Mouse (Mus musculus) adrenal gland (tissue): ENCODE data around the gene Homer1.

Experiments
- intact Hi-C: fragments of 180-260 bp; cut with DNase I; formaldehyde crosslinking; loops from one replicate; pipeline ENCODE4 v1.15.1; 2025
- long read RNA-seq, 2 experiments: library from polyadenylated mRNA; unstranded; transcript quantifications; one replicate each; pipeline ENCODE4 v2.0.0; 2020; ENCODE audit warnings: borderline replicate concordance in 1 of 2; ENCODE audit not compliant: insufficient replicate concordance in 1 of 2

Homer1 gene
- long read RNA-seq, experiment 1, partial matches to known transcripts: 2 of 4 reads
- long read RNA-seq, experiment 1, other reads (novel, unspliced or antisense): 0 of 4 reads
- long read RNA-seq, experiment 2, full-length matches to known transcripts: 5 of 8 reads
- long read RNA-seq, experiment 2, partial matches to known transcripts: 1 of 8 reads
- long read RNA-seq, experiment 2, other reads (novel, unspliced or antisense): 2 of 8 reads

DNA sequence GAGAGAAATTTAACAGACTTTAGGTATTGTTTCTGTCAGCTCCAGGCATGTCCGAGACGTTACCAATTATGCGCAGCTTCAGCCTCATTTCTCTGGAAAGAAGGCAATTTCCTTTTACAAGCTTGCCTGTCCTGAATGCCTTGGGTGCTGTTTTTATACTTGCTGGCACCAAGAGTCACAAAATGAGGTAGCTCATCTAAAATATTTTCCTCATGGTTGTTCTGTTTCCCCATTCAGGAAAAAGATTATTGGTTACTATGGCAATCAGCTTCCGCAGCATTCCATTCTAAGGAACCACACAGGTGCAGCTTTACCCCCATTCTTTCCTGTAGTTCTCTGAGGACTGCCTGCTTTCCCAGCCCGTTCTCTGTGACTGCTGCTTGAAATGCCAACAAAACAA is at the start of gene Homer1:
Homer1 (plus strand) TSS at position 320 of the 400 bp plus-strand sequence.
- intact Hi-C loops: no loop called here

- intact Hi-C loops: no loop called here
These were observed 47.7 kb upstream of the Homer1 start for GRCm38 (mm10) chr13:93251732-93252131.

DNA sequence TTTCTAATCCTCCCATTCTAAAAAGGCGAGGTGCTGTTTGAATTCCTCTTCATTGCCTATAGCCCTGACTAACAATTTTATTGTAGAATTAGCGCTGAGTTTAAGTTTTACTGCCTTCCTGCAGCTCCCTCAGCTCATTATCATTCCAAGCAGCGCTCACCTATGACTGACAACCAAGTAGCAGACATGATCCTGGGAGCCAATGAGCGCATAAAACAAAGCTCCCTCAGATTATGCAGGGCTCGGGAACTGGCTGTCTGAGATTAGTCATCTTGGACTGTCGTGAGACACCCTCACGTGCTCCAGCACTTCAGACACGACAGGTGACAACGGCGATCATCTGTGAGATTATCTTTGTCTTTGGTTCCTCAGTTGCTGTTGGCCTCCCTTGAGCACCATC is 47.3 kb upstream of the Homer1 start:
- intact Hi-C loops: no loop called here

DNA sequence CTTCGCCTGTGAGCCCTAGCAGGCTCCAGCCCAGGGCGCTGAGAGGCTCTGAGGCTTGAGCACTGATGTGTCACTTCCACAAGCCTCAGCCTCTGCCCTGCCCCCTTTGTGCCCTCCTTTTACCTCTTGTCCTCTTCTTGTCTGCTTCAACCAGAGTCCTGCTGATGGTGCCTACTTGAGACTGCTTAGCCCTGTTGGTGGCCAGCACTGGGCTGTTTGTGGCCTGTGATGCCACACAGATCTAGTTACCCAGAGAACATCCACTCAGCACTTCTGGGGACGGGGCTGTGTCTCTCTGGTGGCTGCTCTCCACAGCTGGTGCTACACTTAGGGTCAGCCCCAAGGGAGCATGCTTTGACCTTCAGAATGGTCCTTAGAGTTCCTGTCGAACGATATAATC is 46.5 kb upstream of the Homer1 start:
- intact Hi-C loops: no loop called here

DNA sequence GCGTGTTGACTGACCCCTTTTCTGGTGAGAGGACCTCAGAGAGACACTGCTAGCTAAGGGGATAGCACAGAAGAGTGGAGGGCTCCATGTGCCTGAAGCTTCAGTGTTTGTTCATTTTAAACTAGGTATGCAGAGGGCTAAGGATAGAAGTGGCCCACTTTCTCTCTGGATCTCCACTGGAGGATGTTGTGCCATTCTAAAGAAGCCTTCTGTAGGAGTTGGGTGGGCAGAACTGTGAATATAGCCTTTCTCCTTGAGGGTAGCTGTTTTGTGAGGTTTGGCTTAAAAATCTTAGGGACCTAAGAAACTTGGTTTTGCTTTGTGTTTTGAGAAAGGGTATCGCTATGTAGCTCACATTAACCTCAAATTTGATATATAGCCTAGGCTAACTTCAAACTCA is 32.3 kb upstream of the Homer1 start:
- intact Hi-C loops: loop anchor here (10.0 kb wide), 1 partner anchor 438 kb away; no protein-coding TSS in a partner anchor

- intact Hi-C loops: no loop called here
These were observed 1.1 kb downstream of the Homer1 start for GRCm38 (mm10) chr13:93300581-93300980.

- intact Hi-C loops: no loop called here
These were observed 1.6 kb downstream of the Homer1 start for GRCm38 (mm10) chr13:93301060-93301459.

GRCm38 (mm10) chr13:93302846-93303562 is 3.6 kb downstream of the Homer1 start:
- intact Hi-C loops: loop anchor here (2.0 kb wide), 1 partner anchor 196 kb away; the partner anchor contains the start of gene Jmy

- intact Hi-C loops: loop anchor here (2.0 kb wide), 1 partner anchor 195 kb away; the partner anchor contains the start of gene Jmy
These were observed 4.3 kb downstream of the Homer1 start for GRCm38 (mm10) chr13:93303563-93304250.

- intact Hi-C loops: no loop called here
These were observed 5.0 kb downstream of the Homer1 start for GRCm38 (mm10) chr13:93304251-93305001.

DNA sequence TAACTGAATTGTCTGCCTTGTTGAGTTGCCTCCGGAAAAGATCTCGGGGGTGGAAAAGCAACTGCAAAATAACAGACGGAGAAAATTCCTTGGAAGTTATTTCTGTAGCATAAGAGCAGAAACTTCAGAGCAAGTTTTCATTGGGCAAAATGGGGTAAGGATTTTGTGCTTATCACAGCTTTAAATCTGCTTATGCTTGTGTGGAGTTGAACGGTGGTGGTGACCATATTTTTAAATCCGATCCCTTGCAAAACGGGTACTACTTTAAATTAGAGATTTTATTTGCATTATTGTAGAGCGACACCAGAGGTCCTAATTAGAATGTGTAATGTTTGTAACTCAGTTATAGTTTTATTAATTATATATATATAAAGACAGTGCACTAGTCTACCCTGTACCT is 5.7 kb downstream of the Homer1 start:
- intact Hi-C loops: no loop called here

GRCm38 (mm10) chr13:93305636-93306035 is 6.2 kb downstream of the Homer1 start:
- intact Hi-C loops: no loop called here

GRCm38 (mm10) chr13:93306545-93306944 is 7.1 kb downstream of the Homer1 start:
- intact Hi-C loops: no loop called here

DNA sequence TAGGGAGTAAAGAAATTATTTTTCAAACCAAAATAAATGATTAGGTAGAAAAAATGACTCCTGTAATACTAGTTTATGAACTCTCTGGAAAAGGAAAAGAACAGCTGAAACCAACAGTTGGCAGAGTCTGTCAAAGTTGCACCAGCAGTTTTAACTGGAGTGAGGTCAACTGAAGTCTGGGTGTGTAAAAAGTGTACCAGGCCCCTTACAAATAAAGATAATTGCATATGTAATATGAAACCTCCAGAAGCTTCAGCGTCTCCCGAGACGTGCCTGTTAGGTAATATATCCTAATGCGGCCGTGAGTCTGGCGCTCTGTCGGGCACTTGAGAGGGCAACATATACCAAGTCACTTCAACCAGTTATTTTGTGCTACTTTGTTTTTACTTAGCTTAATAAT is 8.3 kb downstream of the Homer1 start:
- intact Hi-C loops: no loop called here

- intact Hi-C loops: no loop called here
These were observed 9.9 kb downstream of the Homer1 start for GRCm38 (mm10) chr13:93309295-93309694.

GRCm38 (mm10) chr13:93312518-93312917 is 13.1 kb downstream of the Homer1 start:
- intact Hi-C loops: no loop called here

DNA sequence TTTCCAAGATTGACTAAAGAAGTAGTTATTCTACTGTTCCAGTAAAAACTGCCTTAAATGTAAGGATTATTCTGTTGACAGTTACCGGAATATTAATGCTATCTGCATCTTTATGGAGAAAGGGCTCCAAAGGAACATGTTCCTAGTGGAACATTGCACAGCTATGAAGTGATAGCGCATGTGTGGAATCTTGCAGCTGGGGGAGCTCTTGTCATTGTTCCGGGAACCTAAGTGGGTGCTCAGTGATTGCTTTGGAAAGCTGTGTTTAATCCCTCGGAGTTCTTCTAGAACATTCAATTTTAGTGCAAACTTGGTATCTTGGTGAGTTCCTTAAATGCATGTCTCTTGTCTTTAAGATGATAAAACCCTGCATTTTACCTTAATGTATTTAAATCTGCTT is 14.9 kb downstream of the Homer1 start:
- intact Hi-C loops: no loop called here

- intact Hi-C loops: no loop called here
These were observed 20.7 kb downstream of the Homer1 start for GRCm38 (mm10) chr13:93320089-93320488.

DNA sequence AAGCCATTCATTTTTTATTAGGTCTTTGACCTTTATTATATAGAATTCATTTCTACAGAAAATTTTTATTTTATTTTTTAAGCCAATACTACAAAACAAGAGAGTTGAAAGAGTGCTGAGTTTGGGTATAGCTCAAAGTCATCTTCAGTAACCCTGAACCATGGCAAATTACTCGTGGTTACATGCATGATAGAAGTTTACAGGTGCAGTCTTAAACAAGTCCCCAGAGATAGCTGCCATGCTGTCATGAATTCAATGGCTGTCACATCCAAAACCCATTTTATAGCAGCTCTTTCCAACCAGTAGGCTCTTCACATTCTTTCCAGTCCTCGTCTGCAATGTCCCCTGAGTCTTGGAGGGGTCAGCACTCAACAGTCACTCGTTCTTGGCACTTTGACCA is 26.9 kb downstream of the Homer1 start:
- intact Hi-C loops: no loop called here

GRCm38 (mm10) chr13:93331721-93332120 is 32.3 kb downstream of the Homer1 start:
- intact Hi-C loops: no loop called here

DNA sequence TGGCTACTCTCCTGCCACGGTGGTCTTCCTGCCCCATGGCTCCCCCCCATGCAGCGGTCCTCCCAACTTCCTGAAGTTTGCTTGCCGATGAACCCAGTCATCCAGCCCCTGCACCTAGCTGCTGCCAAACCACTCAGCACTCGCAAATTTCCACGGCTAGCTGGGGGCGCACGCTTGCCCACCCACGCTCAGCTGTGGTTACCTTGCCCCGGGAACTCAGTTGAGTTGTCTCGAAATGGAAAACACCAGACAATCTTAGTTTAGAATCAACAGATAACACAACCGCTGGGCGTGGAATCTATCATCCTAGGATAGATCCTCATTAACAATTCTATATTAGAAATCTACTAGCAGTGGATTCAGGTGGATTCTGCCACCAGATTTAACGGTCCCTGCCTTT is 33.1 kb downstream of the Homer1 start:
- intact Hi-C loops: no loop called here

- intact Hi-C loops: no loop called here
These were observed 35.9 kb downstream of the Homer1 start for GRCm38 (mm10) chr13:93335337-93335736.
